Mouse (Mus musculus) intestine, embryonic 15.5 days (tissue): Measurements from ENCODE around the gene Mamdc4. TPM values are rescaled to one million over a fixed set of nuclear protein-coding genes. Genes with fewer than 3 reads are reported as not detected.

ENCODE experiments used
- ATAC-seq: fragments of 200-750 bp; cut with Nextera tagmentation; 2 replicates; pipeline ENCODE4 v1.8.0; 2017; ENCODE audit warnings: moderate TSS enrichment, moderate library complexity
- H3K27ac ChIP-seq: fragments of 300-500 bp; sonication (generic); 2 replicates; pipeline ENCODE4 v1.5.1; 2015; ENCODE audit warnings: mild to moderate bottlenecking, inconsistent platforms
- H3K27me3 ChIP-seq: fragments of 300-500 bp; sonication (generic); replicated peaks from 2 replicates; pipeline ENCODE4 v1.6.1; 2015; ENCODE audit warnings: inconsistent platforms
- H3K36me3 ChIP-seq: fragments of 300-500 bp; sonication (generic); 2 replicates; pipeline ENCODE4 v1.6.1; 2015; ENCODE audit warnings: inconsistent platforms
- H3K4me1 ChIP-seq: fragments of 300-500 bp; sonication (generic); replicated peaks from 2 replicates; pipeline ENCODE4 v1.6.1; 2015; ENCODE audit warnings: inconsistent platforms
- H3K4me2 ChIP-seq: fragments of 300-500 bp; sonication (generic); replicated peaks from 2 replicates; pipeline ENCODE4 v1.6.1; 2015; ENCODE audit warnings: mild to moderate bottlenecking, inconsistent platforms
- H3K4me3 ChIP-seq: fragments of 300-500 bp; sonication (generic); replicated peaks from 2 replicates; pipeline ENCODE4 v1.5.1; 2015; ENCODE audit warnings: inconsistent platforms
- H3K9ac ChIP-seq: fragments of 300-500 bp; sonication (generic); 2 replicates; pipeline ENCODE4 v1.6.1; 2015; ENCODE audit warnings: inconsistent platforms
- H3K9me3 ChIP-seq: fragments of 300-500 bp; sonication (generic); 2 replicates; pipeline ENCODE4 v1.6.1; 2016; ENCODE audit warnings: inconsistent platforms
- WGBS: fragments of 180-500 bp; shearing (Covaris S2); methylation state at CpG from one replicate; pipeline ENCODE4 v1.1.7; 2015; 5-methylcytosine and 5-hydroxymethylcytosine counted together
- polyA plus RNA-seq: library from polyadenylated mRNA; unstranded; fragments of >200 nt; fragmentation: Nextera tagmentation; extraction: Ambion mirVana; gene quantifications from 2 replicates; pipeline ENCODE4 v1.2.1, GENCODE M21; 2015

Mamdc4 gene
- polyA plus RNA-seq, 1 experiment from 2014 or later = 297 TPM

- no peak overlapping the region for H3K4me3 ChIP-seq
- H3K36me3 ChIP-seq = no peaks in the 10 kb centered on the region
- H3K9me3 ChIP-seq = no peaks in the 10 kb centered on the region
- H3K9ac ChIP-seq = no peak overlapping the region
- H3K4me2 ChIP-seq = no peak overlapping the region
- H3K27ac ChIP-seq = no peak overlapping the region
- ATAC-seq = no peak
- H3K4me1 ChIP-seq = no peaks in the 10 kb centered on the region
- H3K27me3 ChIP-seq = no peaks in the 10 kb centered on the region
- WGBS = 35% methylated on average over 5 of the region's 5 CpGs
Observed at GRCm38 (mm10) chr2:25551186-25551585, 23.5 kb downstream of the Mamdc4 start.

- H3K4me1 ChIP-seq = peaks cover 5% of the 10 kb centered on the region
- no peak for ATAC-seq
- H3K27me3 ChIP-seq = no peaks in the 10 kb centered on the region
- H3K9ac ChIP-seq = no peak overlapping the region
- no peaks in the 10 kb centered on the region for H3K9me3 ChIP-seq
- H3K4me2 ChIP-seq = no peak overlapping the region
- no peak overlapping the region for H3K27ac ChIP-seq
- 72% methylated on average over 9 of the region's 9 CpGs for WGBS
- H3K36me3 ChIP-seq = no peaks in the 10 kb centered on the region
- no peak overlapping the region for H3K4me3 ChIP-seq
Observed at GRCm38 (mm10) chr2:25549021-25549991, 25.3 kb downstream of the Mamdc4 start.

DNA sequence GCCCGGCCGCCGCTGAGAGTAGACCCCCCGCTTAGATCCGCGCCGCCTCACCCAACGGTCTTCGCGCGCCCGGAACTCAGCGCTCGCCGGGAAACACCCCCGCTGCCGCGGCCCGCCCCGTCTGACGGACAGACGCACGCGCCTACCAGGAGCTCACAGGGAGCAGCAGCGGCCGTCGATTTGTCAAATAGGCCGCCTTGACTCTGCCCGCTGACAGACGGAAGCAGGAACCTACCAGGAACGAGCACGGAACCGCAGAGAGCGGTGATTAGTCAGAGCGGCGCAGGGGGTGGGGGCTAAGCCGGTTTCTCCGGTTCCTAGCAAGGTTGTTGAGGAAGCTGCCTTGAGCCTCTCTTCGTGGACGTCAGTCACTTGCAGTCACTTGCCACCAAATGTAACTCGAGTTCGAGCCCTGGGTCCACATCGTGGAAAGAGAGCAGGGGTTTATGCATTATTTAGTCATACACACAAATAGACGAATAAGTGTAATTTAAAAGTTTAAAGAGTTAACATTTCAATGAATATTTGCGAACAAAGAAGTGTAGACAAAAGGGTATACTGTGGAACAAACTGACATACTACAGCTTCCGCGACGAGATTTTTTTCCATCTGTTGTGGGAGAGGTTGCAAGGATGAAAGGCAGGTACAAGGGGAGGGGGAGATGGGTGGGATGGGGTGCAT lies 27.7 kb downstream of the Mamdc4 start, which contains the start of gene Traf2:
Gene Traf2, minus strand, starts transcription at position 130 of the 681 bp plus-strand sequence.
- Histone ChIP-seq H3K9ac (peak within 1 kb of the TSS; percentile 73), H3K4me3 (peak within 1 kb of the TSS; percentile 71), H3K4me1 (peaks cover 9% of the 10 kb centered on the region), H3K27ac (peak within 1 kb of the TSS; percentile 75), H3K36me3 (no peaks in the 10 kb centered on the region), H3K27me3 (no peaks in the 10 kb centered on the region), H3K9me3 (no peaks in the 10 kb centered on the region), H3K4me2 (peak within 1 kb of the TSS; percentile 72)
- peak; percentile 100 for ATAC-seq
- WGBS = 3% methylated on average over 48 of the region's 48 CpGs

- peak; percentile 83 for ATAC-seq
- H3K27ac ChIP-seq = peak overlapping the region; percentile 75
- H3K9me3 ChIP-seq = no peaks in the 10 kb centered on the region
- peak overlapping the region; percentile 72 for H3K4me2 ChIP-seq
- H3K4me3 ChIP-seq = peak overlapping the region; percentile 71
- no peaks in the 10 kb centered on the region for H3K36me3 ChIP-seq
- WGBS = 7% methylated on average over 42 of the region's 43 CpGs
- H3K9ac ChIP-seq = peak overlapping the region; percentile 73
- no peaks in the 10 kb centered on the region for H3K27me3 ChIP-seq
- peaks cover 12% of the 10 kb centered on the region for H3K4me1 ChIP-seq
Observed at GRCm38 (mm10) chr2:25545996-25546810, 28.4 kb downstream of the Mamdc4 start.

- no peak for ATAC-seq
- peaks cover 12% of the 10 kb centered on the region for H3K4me1 ChIP-seq
- 72% methylated on average over 10 of the region's 10 CpGs for WGBS
- no peak overlapping the region for H3K27ac ChIP-seq
- no peak overlapping the region for H3K4me3 ChIP-seq
- H3K9me3 ChIP-seq = no peaks in the 10 kb centered on the region
- H3K27me3 ChIP-seq = no peaks in the 10 kb centered on the region
- H3K4me2 ChIP-seq = no peak overlapping the region
- no peak overlapping the region for H3K9ac ChIP-seq
- H3K36me3 ChIP-seq = peaks cover 7% of the 10 kb centered on the region
Observed at GRCm38 (mm10) chr2:25541644-25542367, 32.8 kb downstream of the Mamdc4 start.

DNA sequence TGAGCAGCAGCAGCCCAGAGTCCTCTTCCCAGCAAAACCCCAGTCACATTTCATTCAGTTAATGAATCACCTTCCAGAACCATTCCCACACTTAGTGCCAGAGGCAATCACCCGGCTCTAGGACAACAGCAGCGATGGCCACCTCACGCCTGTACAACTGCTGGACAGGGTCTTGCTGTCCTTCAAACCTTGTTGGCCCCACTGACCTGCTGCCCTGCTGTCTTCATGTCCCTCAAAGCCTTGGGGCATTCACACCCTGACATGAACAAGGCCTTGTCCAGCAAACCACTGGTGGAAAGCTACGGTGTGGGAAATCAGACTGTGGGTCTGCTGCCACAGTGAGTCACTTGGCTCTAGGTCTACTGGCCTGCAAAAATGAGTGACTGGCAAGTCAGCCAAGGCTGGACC lies 34.1 kb downstream of the Mamdc4 start:
- H3K36me3 ChIP-seq = peaks cover 17% of the 10 kb centered on the region
- ATAC-seq = no peak
- H3K4me1 ChIP-seq = 0 out of 2 replicates have a peak, but pooled peaks cover 7% of the 10 kb centered on the region
- no peak overlapping the region for H3K4me3 ChIP-seq
- no peaks in the 10 kb centered on the region for H3K27me3 ChIP-seq
- no peak overlapping the region for H3K27ac ChIP-seq
- no peaks in the 10 kb centered on the region for H3K9me3 ChIP-seq
- no peak overlapping the region for H3K9ac ChIP-seq
- WGBS = 93% methylated on average over 4 of the region's 4 CpGs
- no peak overlapping the region for H3K4me2 ChIP-seq

- H3K4me3 ChIP-seq = no peak overlapping the region
- 0 out of 2 replicates have a peak, but pooled peaks cover under 1% of the 10 kb centered on the region for H3K4me1 ChIP-seq
- no peak overlapping the region for H3K4me2 ChIP-seq
- peaks cover 22% of the 10 kb centered on the region for H3K36me3 ChIP-seq
- no peaks in the 10 kb centered on the region for H3K27me3 ChIP-seq
- H3K27ac ChIP-seq = no peak overlapping the region
- no peaks in the 10 kb centered on the region for H3K9me3 ChIP-seq
- no peak overlapping the region for H3K9ac ChIP-seq
- 84% methylated on average over 8 of the region's 8 CpGs for WGBS
- no peak for ATAC-seq
Observed at GRCm38 (mm10) chr2:25536531-25536930, 38.1 kb downstream of the Mamdc4 start.

DNA sequence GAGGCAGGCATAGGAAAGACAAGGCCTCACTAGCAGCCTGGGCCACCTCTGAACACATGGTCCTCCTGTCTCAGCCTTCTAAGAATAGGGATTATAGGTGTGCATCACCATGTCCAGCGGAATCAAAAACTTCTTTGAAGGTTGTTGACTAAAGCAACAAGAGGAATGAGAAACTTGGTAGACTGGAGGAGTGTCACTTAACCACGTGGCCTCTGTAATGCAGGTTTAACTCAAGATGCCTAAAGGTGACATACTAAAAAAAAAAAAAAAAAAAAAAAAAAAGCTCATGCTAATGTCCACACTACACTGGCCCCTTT lies 39.8 kb downstream of the Mamdc4 start:
- Histone ChIP-seq H3K36me3 (peaks cover 29% of the 10 kb centered on the region), H3K9me3 (no peaks in the 10 kb centered on the region), H3K27me3 (no peaks in the 10 kb centered on the region), H3K4me2 (no peak overlapping the region), H3K4me3 (no peak overlapping the region), H3K4me1 (no peaks in the 10 kb centered on the region), H3K9ac (no peak overlapping the region), H3K27ac (no peak overlapping the region)
- no peak for ATAC-seq
- WGBS = 89% methylated on average over 2 of the region's 2 CpGs

GRCm38 (mm10) chr2:25534178-25534865 lies 40.3 kb downstream of the Mamdc4 start:
- no peak overlapping the region for H3K9ac ChIP-seq
- no peak overlapping the region for H3K4me3 ChIP-seq
- H3K27me3 ChIP-seq = no peaks in the 10 kb centered on the region
- ATAC-seq = no peak
- peaks cover 30% of the 10 kb centered on the region for H3K36me3 ChIP-seq
- WGBS = 87% methylated on average over 3 of the region's 3 CpGs
- H3K4me2 ChIP-seq = no peak overlapping the region
- no peak overlapping the region for H3K27ac ChIP-seq
- no peaks in the 10 kb centered on the region for H3K9me3 ChIP-seq
- H3K4me1 ChIP-seq = no peaks in the 10 kb centered on the region

- Histone ChIP-seq H3K27me3 (no peaks in the 10 kb centered on the region), H3K27ac (no peak overlapping the region), H3K9ac (no peak overlapping the region), H3K9me3 (no peaks in the 10 kb centered on the region), H3K36me3 (peaks cover 34% of the 10 kb centered on the region), H3K4me1 (no peaks in the 10 kb centered on the region), H3K4me3 (no peak overlapping the region), H3K4me2 (no peak overlapping the region)
- WGBS = 88% methylated on average over 2 of the region's 2 CpGs
- ATAC-seq = no peak
Observed at GRCm38 (mm10) chr2:25533707-25534106, 40.9 kb downstream of the Mamdc4 start.
